Mouse (Mus musculus): Measurements from ENCODE around the gene Trpm6. TPM values are rescaled to one million over a fixed set of nuclear protein-coding genes. Genes with fewer than 3 reads are reported as not detected.

Trpm6 gene
- total RNA-seq, 2 experiments from 2014 or later: not detected

DNA sequence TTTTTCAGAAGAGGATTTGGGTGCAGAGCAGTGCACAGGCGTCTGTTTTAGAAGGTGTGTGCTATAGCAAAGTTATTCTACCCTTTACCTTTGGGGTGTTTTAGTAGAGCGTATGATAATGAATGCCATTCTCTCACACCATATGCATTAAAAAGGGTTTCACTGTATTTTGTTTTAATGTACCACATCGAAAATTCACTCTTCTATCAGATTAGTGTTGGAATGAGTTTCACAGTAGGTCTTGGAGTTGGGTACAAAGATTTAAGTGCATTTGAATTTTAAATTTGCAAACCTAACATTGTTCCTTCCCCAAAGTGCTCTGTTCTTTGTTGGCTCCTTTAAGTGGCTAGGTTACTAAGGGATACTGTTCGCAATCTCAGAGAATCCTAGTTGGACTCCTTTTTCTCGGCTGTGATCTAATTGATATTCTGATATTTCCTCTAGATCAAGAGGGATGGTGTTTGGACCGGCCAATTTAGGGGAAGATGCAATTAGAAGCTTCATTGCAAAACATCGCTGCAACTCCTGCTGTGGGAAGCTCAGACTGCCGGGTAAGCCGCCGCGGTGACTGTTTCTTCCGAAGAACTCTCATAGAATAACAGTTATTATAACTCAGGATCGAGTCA, 138.8 kb downstream of the Trpm6 start:
- ATAC-seq (replicated peaks; ENCODE audit: poor library complexity): no peak

- ATAC-seq (replicated peaks; ENCODE audit: poor library complexity): no peak
Observed at GRCm38 (mm10) chr19:18889117-18889627, 139.4 kb downstream of the Trpm6 start.

- no peak for ATAC-seq (replicated peaks; ENCODE audit: poor library complexity)
Observed at GRCm38 (mm10) chr19:18889632-18890031, 139.8 kb downstream of the Trpm6 start.

DNA sequence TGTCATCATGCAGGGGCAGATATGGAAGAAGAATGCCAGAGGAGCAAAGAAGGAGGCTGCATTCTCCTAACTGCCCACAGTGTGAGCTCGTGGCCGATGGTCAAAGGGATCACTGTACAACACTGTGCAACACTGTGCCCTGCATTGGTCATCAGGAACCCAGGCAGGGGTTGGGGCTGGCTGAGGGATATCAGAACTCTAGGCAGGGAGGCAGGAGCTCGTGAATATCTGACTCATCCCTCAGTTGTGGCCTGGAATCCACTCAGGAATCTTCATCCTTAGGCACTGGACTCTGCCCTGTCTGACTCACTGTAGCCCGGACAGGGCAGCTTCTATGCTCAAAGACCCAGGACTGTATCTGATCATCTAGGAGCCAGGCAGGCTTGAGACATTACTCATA, 140.4 kb downstream of the Trpm6 start:
- no peak for ATAC-seq (replicated peaks; ENCODE audit: poor library complexity)

- no peak for ATAC-seq (replicated peaks; ENCODE audit: poor library complexity)
Observed at GRCm38 (mm10) chr19:18898238-18898637, 148.5 kb downstream of the Trpm6 start.

DNA sequence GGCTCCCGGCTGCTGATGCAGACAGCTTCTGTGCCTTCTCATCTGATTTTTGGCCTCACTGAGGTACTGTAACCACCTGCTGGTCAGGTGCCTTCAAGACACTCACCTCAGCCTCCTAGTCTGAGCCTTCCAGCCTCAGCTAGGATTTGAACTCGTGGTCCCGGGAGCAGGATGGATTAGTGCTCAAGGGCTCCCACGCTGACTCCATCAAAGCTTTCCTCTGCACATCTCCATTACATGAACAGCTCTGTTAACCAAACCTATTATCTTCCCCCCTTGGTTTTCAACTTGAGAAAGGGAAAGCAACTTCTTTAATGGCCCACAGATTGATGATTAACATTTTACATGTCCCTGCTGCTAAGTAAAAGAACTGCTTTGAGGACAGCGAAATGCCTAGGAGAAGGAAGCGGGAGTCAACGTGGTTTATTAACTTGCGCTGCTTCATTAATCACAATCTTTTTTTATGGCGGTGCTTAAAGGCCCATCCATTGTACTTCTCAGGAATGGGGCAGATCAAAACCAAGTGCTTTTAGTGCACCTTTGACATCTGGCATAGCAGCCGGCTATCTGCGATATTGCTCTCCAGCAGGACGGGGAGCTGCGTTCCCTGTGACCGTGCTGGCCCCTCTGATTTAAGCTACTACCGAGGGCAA, 152.4 kb downstream of the Trpm6 start:
- no peak for ATAC-seq (replicated peaks; ENCODE audit: poor library complexity)

- ATAC-seq (replicated peaks; ENCODE audit: poor library complexity): no peak
Observed at GRCm38 (mm10) chr19:18902694-18903067, 152.9 kb downstream of the Trpm6 start.

- no peak for ATAC-seq (replicated peaks; ENCODE audit: poor library complexity)
Observed at GRCm38 (mm10) chr19:18905511-18905910, 155.7 kb downstream of the Trpm6 start.

GRCm38 (mm10) chr19:18909641-18910040, 159.9 kb downstream of the Trpm6 start:
- ATAC-seq (replicated peaks; ENCODE audit: poor library complexity): no peak

- ATAC-seq (replicated peaks; ENCODE audit: poor library complexity): no peak
Observed at GRCm38 (mm10) chr19:18911755-18912340, 162.1 kb downstream of the Trpm6 start.

DNA sequence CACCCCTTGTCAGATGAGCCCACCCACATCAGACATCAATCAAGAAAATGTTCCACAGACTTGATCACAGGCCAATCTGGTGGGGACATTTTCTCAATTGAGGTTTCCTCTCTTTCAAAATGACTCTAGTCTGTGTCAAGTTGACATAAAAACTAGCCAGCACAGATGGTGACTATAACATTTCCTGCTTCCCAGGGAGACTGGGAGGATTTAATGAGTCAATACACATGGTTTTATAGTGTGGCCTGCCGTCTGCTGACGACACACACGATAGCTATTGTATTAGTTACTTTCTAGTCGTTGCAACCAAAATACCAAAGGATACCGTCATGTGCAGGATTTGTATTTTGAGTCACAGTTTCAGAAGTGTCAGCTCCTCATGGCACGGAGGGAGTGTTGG, 191.6 kb downstream of the Trpm6 start:
- ATAC-seq (replicated peaks; ENCODE audit: poor library complexity): no peak

Other genes starting within 250 kb of the Trpm6 start
- 159 and 171 TPM in 2 replicates for gene Ostf1, start 118.2 kb upstream of the Trpm6 start, total RNA-seq (2015)
- 183 and 192 TPM in 2 replicates for gene Ostf1, start 118.2 kb upstream of the Trpm6 start, total RNA-seq (2017)
- gene Nmrk1, start 118.0 kb upstream of the Trpm6 start, total RNA-seq (2015): 10.1 TPM in 2 replicates
- gene Nmrk1, start 118.0 kb upstream of the Trpm6 start, total RNA-seq (2017): 4.6 and 4.9 TPM in 2 replicates
- 34.2 and 38.6 TPM in 2 replicates for gene Carnmt1, start 79.2 kb upstream of the Trpm6 start, total RNA-seq (2015)
- 23.2 and 30.4 TPM in 2 replicates for gene Carnmt1, start 79.2 kb upstream of the Trpm6 start, total RNA-seq (2017)
- gene D030056L22Rik, start 36.8 kb upstream of the Trpm6 start, total RNA-seq (2015): 37.3 and 51.3 TPM in 2 replicates
- gene D030056L22Rik, start 36.8 kb upstream of the Trpm6 start, total RNA-seq (2017): 22.7 and 25.5 TPM in 2 replicates

All from megakaryocyte progenitor cell, adult 5-6 weeks (primary cell).